Mouse (Mus musculus) layer of hippocampus, adult 18-20 months (tissue): ENCODE results near the gene Slc9a9. TPM values are rescaled to one million over a fixed set of nuclear protein-coding genes. Genes with fewer than 3 reads are reported as not detected.
A peak's percentile ranks its signal among the peaks of the same experiment; 100 is the strongest.

Experiments used
- DNase-seq, 2 experiments: peaks; one replicate each; pipeline ENCODE4 v3.0.0; 2022; ENCODE audit warnings: low spot score in 2 of 2
- total RNA-seq, 2 experiments: library from RNA; stranded (reverse); gene quantifications; 2 replicates each; pipeline ENCODE4 v1.2.3; 2021

The Slc9a9 gene
- total RNA-seq, 2 experiments from 2014 or later, result 16.2 TPM

- DNase-seq, result no peak
Observed at GRCm38 (mm10) chr9:95150096-95150495, 480.4 kb downstream of the Slc9a9 start.

GRCm38 (mm10) chr9:95150597-95150996 lies 480.9 kb downstream of the Slc9a9 start:
- no peak for DNase-seq

- DNase-seq, result no peak
Observed at GRCm38 (mm10) chr9:95150998-95151397, 481.3 kb downstream of the Slc9a9 start.

- DNase-seq, result no peak
Observed at GRCm38 (mm10) chr9:95151746-95152145, 482.0 kb downstream of the Slc9a9 start.

- no peak for DNase-seq
Observed at GRCm38 (mm10) chr9:95153966-95154365, 484.3 kb downstream of the Slc9a9 start.

GRCm38 (mm10) chr9:95157948-95158347 lies 488.2 kb downstream of the Slc9a9 start:
- DNase-seq, result no peak

GRCm38 (mm10) chr9:95158916-95159315 lies 489.2 kb downstream of the Slc9a9 start:
- no peak for DNase-seq

GRCm38 (mm10) chr9:95160575-95161300 lies 491.0 kb downstream of the Slc9a9 start:
- no peak for DNase-seq

- DNase-seq, result no peak
Observed at GRCm38 (mm10) chr9:95161699-95162098, 492.0 kb downstream of the Slc9a9 start.

- DNase-seq, result no peak
Observed at GRCm38 (mm10) chr9:95166224-95166623, 496.5 kb downstream of the Slc9a9 start.

GRCm38 (mm10) chr9:95167806-95168205 lies 498.1 kb downstream of the Slc9a9 start:
- no peak for DNase-seq

GRCm38 (mm10) chr9:95168487-95169008 lies 498.8 kb downstream of the Slc9a9 start:
- DNase-seq, result peak; percentile 92 to 98

GRCm38 (mm10) chr9:95178170-95178569 lies 508.5 kb downstream of the Slc9a9 start:
- no peak for DNase-seq

- no peak for DNase-seq
Observed at GRCm38 (mm10) chr9:95180005-95180404, 510.3 kb downstream of the Slc9a9 start.

GRCm38 (mm10) chr9:95180569-95180968 lies 510.9 kb downstream of the Slc9a9 start:
- no peak for DNase-seq

GRCm38 (mm10) chr9:95181241-95182043 lies 511.7 kb downstream of the Slc9a9 start:
- DNase-seq, result no peak

GRCm38 (mm10) chr9:95182272-95182671 lies 512.6 kb downstream of the Slc9a9 start:
- DNase-seq, result no peak

- no peak for DNase-seq
Observed at GRCm38 (mm10) chr9:95184453-95184852, 514.7 kb downstream of the Slc9a9 start.

- no peak for DNase-seq
Observed at GRCm38 (mm10) chr9:95185840-95186239, 516.1 kb downstream of the Slc9a9 start.

- no peak for DNase-seq
Observed at GRCm38 (mm10) chr9:95186386-95187289, 516.9 kb downstream of the Slc9a9 start.
